Mouse (Mus musculus): ENCODE data around the gene Ccdc62. TPM values are rescaled to one million over a fixed set of nuclear protein-coding genes. Genes with fewer than 3 reads are reported as not detected.

The Ccdc62 gene
- total RNA-seq, 1 experiment from 2014 or later: 4.9 TPM

DNA sequence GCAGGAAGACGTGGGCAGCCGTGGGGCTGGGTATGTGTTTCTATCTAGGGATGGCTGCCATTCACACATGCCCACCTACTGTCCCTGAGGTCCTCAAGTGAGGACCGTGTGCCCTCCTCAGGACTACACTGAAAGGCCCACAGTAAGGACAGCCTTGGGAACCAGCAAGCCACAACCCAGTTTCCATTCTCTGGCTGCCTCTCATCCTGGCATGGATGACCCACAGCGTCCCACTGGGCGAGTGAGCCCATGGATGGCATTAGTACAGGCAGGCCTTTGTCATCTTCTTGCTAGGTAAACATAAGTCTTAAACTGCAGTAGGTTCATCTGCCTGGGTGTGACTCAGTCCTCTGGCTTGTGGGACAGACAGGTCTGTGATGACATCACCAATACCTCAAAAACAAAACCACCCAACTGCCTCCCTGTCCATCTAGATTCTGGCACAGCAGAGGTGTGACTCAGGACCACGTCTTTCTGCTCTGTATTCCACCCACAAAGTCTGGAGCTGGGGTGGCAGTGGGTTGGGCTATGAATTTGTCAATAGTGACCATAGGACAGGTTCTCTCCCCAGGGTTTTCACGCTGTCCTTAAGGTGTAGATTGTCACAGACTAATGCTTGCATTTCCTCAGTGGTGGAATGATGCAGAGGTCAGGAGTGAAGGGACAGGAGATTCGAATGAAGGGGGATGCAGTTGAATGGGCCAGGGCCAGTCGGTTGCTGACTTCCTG is 50.2 kb downstream of the Ccdc62 start:
- no peak for DNase-seq

DNA sequence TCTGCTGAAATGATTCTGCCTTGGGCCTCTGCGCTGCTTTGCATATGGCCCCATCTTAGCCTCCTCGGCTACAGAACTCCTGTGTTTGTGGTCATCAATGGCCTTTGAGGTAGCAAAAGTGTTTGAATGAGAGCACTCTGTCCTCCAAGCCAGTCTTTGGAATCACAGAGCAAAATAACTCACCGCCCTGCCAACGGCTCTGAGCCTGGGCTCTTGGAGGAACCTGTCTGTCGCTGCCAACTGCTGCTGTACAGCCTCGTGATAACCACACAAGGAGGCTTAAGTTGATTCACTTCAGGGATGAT is 50.7 kb downstream of the Ccdc62 start:
- DNase-seq: no peak

DNA sequence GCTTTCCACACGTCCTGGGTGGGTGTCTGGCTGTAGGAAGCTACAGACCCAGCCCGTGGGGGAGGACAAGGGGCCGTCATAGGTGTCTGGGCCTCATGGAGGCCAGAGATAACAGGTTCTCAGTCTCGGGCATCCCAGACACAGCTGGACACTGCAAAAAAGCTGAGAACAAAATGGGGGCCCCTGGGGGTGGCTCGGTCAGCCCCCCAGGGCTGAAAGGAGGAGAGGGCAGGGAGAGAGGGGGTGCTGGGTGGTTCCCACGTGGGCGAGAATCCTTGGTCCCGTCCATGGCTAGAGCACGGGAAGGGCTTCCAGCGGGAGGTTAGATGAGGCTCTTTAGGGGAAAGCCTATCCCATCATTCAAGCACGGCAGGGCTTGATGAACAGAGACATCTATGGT is 52.4 kb downstream of the Ccdc62 start:
- no peak for DNase-seq

DNA sequence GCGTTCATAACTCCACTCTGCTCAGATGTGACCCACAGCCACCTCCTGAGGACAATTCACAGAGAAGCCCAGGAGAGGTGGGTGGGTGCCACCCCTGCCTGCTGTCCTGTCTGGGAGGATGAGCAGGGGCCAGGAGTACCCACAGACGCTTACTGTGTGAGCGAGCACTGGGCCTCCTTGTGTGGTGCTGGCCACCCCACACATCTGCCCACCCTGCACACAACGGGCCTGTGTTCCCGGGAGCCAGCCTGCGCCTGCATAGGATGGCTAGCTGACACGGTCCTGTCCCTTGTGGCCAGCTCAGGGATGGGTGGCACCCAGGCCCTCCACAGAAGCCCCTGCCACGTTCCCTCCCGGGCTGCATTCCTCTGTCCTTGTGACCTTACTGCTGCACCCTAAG is 55.0 kb downstream of the Ccdc62 start:
- no peak for DNase-seq

DNA sequence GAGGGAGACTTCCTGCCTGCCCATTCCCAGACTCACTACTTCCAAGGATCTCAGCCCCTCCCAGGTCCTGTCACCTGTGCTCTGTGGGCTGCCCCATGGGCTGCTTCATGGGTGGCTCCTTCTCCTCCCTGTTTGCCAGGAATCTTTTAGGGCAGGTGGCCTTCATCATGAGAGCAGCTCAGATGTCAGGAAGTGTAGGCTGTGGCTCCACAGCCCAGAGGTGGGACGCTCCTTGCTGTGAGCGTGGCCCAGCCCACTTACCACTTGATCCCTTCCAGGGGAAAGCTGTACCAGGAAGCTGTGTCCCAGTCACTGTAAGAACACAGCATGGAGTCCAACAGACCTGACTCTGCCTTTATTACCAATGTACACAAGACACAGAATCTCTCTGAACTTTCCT is 56.4 kb downstream of the Ccdc62 start:
- no peak for DNase-seq

DNA sequence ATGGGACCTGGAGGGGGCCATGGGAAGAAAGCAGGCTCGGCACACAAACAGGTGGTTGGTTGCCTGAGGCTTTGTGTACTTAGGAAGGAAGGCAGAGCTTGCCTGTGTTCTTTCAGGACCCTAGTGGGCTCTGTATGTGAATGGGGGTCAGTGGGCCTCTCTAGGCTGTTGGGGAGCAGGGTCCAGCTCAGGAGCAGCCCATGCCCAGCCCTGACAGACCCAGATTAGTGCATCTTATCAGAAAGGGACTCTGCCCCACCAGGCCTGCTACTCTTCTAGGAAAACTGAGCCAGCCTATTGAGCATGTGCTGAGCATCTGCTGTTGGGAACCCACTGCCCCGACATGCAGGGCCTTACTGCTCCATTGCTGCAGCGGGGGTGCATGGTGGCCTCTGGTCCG is 57.0 kb downstream of the Ccdc62 start:
- no peak for DNase-seq

DNA sequence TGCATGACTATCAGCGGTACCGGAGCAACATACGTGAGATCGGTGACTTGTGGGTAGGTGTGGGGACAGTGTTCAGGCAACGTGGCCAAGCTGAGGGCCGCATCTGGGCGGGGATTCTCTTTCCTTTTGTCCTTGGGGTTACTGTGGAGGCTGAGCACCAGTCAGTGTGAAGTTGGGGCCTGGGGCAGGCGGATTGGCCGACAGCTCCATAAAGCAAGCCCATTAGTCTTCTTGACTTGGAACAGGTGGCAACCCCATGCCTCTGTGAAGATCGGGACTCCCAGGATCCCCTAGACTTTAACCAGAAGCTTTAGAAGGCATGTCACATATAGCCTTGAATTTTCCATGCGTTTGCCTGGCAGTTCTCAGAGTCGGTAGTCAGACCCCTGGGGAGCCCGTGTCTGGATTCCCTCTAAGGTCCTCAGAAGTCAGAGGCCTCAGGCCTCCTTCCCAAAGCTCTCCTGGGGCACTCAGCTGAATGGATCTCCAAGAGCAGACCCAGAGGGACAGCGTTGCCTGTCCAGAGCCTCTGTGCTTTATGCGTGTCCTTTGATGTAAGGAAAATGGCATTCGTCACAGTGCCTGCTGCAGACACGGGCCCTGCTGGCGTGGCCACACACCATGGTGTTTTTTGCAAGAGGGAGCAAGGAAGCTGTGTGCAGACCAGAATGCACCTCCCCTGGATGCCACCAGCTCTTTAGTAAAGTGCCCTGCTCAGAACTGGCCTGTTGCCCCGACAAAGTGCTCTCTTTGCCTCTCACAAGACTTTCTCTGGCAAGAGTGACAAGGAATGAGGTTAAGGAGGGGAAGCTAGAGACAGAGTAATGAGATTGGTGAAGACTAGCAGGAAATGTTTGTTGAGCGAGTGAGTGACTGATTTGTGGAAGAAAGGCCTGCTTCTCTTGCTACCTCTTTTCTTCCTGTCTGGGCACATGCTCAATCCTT is 59.7 kb downstream of the Ccdc62 start:
- no peak for DNase-seq

DNA sequence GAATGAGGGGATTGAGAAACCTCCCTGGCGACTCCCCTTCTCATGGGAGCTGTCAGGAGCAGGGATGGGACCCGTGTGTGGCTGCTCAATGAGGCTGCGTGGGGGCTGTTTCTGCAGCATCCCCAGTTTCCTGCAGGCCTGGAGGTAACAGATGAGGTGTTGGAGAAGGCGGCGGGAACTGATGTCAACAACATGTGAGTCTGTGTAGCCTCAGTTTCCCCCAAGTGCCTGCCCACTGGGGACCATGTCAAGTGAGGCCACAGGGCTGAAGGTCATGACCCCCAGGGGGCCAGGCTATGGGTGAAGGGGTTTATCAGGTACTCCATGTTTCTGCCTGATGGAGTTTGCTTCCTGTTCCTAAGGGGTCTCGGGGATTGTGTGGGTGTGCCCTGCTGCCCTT is 60.8 kb downstream of the Ccdc62 start:
- DNase-seq: no peak

DNA sequence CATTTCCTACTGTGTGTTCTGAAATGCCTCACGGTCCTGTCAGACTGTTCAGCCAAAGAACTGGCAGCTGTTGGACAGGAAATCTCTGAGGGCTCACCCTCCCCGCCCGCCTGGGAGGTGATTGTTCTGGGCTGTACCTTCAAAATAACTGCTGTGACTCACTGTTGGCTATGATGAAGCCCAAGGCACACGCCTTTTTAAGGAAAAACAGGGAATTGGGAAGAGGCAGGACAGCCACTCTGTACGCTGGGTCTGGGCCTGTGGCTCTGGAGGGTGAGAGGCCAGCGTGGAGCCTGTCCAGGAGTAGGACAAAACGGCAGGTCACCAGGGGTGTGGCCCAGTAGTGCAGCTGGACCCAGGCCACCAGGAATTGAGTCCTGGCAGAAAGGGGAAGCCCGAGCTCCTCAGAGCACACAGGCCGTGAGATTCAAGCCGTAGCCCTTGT is 61.7 kb downstream of the Ccdc62 start:
- DNase-seq: no peak

DNA sequence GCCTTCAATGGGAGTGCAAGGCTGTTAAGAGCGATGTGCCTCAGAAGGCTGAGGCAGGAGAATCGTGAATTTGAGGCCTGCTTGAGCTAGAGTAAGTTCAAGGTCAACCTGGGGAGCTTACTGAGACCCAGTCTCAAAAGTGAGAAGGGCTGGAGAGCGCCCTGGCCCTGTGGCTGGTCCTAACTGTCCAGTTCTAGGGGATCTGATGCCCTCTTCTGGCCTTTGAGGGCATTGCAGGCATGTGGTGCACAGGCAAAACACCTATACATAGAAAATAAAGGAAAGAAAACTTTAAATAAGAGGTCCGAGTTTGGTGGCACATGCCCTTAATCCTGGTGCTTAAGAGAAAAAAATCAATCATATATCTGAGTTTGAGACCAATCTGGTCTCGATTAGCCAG is 62.3 kb downstream of the Ccdc62 start:
- peak; percentile 86 for DNase-seq

DNA sequence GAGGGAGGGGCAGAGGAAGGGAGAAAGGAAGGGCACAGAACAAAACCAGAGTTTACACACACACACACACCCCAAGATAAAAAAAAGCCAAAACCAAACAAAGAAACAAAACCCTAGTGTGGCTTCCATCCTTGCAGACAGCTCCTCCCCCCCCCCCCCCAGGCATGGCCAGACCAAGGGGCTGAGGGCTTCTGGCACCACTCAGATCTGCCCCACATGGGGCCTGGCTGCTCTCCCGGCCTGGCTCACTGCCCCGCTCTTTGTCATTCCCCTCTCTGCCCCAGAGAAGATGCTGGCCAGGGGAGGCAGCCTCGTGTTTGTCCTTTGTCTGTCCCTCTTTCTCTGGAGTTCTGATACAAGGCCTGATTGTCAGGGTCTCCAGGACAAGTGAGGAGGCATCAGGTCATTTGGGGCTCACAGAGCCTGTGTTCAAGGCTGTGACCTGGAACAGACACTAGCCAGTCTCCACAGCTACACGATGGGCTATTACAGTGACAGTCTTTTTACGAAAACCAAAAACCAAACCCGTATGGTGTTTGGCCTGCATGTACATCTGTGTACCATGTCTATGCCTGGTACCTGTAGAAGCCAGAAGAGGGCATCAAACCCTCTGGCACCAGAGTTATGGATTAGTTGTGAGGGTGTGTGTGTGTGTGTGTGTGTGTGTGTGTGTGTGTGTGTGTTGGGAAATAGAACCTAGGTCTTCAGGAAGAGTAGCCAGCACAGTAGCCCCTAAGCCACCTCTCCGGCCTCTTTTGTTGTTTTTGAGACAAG is 63.0 kb downstream of the Ccdc62 start:
- DNase-seq: no peak

DNA sequence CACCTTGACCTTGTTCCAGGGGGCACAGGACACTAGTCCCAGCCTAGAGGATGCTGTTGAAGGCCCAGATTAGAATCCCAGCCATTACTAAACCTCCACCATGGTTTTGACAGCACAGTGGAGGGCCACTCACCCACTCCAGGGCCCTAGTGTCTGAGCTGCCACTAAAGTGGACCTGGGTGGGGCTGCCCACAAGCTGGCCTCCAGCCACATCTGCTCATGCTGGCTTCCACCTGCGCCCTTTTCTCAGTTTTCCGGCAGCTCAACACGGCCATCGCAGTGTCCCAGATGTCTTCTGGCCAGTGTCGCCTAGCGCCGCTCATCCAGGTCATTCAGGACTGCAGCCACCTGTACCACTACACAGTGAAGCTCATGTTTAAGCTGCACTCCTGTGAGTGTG is 64.0 kb downstream of the Ccdc62 start:
- DNase-seq: no peak

DNA sequence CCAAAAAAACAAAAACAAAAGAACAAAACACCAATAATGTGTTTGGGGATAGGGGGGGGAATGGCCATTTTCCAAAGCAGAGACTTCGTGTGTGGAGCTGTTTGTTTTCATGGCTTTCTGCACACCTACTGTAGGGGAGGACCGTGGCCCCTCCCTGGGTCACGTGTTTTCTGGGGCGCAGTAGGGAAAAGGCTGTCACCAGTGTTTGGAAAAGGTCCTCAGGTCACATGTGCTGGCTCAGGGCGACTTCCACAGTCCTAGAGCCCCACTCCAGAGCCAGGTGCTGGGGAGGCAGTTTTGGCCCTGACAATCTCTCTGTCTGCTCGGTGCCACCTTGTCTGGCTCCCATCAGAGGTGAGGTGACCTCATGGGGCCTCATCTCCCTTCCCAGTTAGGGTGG is 64.9 kb downstream of the Ccdc62 start:
- DNase-seq: no peak

DNA sequence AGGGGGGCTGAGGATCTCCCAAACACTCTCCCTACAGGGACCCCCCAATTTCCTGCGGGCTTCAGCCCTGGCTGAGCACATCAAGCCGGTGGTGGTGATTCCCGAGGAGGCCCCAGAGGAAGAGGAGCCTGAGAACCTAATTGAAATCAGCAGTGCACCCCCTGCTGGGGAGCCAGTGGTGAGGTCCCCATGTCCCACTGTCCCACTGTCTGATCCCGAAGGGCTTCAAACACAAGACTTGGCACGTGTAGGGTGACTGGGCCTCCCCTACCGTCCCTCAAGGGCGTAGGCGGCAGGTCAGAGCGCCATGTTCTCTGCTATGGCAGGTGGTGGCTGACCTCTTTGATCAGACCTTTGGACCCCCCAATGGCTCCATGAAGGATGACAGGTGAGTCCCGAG is 65.7 kb downstream of the Ccdc62 start:
- DNase-seq: no peak

DNA sequence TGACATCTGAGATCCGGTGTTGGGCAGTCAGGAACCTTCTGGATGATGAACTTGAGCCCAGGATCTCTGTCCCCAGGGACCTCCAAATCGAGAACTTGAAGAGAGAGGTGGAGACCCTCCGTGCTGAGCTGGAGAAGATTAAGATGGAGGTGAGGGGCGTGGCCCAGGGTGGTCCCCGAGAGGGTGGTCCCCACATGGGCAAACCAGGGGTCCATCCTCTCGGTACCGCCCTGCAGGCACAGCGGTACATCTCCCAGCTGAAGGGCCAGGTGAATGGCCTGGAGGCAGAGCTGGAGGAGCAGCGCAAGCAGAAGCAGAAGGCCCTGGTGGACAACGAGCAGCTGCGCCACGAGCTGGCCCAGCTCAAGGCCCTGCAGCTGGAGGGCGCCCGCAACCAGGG is 66.2 kb downstream of the Ccdc62 start:
- DNase-seq: no peak

DNA sequence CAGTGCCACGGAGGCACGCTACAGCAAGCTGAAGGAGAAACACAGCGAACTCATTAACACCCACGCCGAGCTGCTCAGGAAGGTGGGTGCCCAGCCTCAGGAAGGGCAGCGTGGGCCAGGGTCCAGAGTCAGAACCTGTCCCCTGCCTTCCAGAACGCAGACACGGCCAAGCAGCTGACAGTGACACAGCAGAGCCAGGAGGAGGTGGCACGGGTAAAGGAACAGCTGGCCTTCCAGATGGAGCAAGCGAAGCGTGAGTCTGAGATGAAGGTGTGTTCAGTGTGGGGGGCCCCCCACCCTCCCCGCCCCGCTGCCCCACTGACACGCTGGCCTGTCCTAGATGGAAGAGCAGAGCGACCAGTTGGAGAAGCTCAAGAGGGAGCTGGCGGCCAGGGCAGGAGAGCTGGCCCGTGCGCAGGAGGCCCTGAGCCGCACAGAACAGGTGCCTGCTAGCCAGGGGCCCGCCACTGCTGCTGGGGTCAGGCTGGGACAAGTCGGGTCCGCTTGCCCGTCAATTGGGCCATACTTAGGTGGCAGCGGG is 66.8 kb downstream of the Ccdc62 start:
- no peak for DNase-seq

DNA sequence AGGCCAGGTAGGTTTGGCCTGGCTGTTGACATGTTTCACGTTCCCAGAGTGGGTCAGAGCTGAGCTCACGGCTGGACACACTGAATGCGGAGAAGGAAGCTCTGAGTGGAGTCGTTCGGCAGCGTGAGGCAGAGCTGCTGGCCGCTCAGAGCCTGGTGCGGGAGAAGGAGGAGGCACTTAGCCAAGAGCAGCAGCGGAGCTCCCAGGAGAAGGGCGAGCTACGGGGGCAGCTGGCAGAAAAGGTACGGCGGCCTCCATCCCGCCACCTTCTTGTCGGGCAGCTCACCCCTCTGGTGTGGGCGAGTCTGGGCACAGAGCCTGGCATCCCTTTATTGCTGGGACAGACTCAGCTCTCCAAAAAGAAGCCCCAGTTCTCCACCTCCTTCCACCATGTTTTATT is 67.3 kb downstream of the Ccdc62 start:
- no peak for DNase-seq

DNA sequence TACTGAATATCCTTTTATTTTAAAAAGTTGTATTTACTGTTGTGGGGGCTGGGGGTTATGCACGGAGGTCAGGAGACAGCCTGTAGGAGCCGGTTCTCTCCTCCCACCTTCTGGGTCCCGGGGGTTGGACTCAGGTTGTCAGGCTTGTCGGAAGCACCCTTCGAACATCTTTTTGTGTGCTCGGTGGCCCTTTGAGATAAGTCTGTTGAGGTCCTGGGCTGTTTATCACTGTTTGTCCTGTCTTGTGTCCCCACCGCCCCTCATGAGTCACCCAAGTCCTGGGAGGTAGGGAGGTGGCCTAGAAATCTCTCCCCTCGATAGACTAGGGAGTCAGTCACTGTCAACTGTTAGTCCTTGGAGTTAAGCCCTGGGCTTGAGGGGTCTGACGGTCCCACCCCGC is 67.9 kb downstream of the Ccdc62 start:
- DNase-seq: no peak

DNA sequence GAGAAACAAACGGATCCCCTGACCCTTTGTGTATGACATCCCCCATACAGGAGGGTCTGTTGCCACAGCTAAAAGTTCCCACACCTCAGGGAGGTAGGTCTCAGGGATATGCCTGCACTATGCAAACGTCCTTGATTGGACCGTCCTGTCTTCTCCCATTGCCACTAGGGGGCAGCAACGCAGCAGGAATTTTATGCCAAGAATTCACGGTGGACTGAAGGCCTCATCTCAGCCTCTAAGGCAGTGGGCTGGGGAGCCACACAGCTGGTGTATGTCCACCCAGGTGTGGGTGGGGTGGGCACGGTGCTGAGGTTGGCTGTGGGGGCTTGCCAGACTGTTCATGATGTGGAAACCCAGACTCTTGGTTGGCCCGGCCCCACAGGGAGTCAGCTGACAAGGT is 70.3 kb downstream of the Ccdc62 start:
- peak; percentile 90 for DNase-seq

DNA sequence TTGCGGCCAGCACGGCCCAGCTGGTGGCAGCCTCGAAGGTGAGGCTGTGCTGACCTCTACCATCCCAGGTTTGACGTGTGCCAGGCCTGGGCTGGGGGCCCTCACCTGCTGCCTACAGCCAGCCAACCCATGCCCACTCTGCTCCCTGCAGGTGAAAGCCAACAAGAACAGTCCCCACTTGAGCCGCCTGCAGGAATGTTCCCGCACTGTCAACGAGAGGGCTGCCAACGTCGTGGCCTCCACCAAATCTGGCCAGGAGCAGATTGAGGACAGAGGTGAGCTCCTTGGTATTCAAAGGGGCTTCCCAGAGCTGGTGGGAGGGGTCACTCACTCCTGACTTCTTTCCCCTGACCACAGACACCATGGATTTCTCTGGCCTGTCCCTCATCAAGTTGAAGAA is 70.8 kb downstream of the Ccdc62 start:
- no peak for DNase-seq

DNA sequence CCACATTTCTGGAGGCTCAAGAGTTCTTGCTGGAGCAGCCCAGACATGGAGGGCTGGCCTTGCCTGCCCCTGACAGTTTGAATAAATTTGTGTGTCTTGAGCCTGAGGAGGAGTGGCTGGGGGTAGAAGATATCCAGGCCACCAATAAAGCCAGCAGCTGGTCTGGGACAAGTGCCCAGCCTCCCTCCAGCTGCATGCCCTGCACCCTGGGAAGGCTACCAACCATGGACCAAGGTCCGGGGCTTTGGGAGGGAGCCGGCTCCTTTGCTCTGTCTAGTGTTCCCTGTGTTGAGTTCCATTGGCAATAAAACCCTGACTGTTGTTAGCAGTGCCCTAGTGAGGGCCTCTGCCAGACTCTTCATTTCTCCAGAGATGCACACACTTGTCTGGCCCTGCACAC is 72.4 kb downstream of the Ccdc62 start:
- DNase-seq: peak; percentile 55

DNA sequence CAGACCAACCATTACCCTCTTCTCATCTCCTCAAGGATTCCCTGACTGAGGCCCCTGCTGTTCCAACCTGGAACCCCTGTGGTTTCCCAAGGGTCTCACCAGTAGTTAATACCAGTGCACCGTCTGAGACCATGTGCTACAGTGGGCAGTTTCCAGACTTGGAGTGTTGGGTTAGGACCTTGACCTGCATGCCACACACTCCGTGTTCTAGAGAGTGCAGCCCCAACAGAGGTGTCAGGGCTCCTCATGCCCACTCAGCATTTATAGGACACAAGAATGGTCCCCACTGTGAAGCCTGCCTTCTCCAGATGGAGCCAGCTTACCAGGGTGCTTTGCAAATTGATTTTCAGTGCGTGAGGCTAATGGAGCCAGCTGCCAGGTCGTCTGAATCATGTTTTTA is 72.9 kb downstream of the Ccdc62 start:
- no peak for DNase-seq

Data from adrenal gland, postnatal 25 days (tissue).